Mouse (Mus musculus) left cerebral cortex, adult 9 months (tissue): ENCODE data around the gene Spdya.
A peak's percentile ranks its signal among the peaks of the same experiment; 100 is the strongest.
"Not testable (repeated sequence)": the region's sequence is repeated elsewhere in the genome, so short reads cannot be mapped to it uniquely, and the experiment has no call there.

Experiments
- DNase-seq, 2 experiments: peaks; one replicate each; pipeline ENCODE4 v3.0.0; 2022; ENCODE audit warnings: low spot score in 2 of 2

Spdya gene

GRCm38 (mm10) chr17:71551757-71552451, at the start of gene Spdya:
TSS of gene Spdya (plus strand) at chr17:71552061.
- DNase-seq = peak; percentile 26 to 76

- DNase-seq = no peak
Observed at GRCm38 (mm10) chr17:71506832-71507231, 45.0 kb upstream of the Spdya start.

GRCm38 (mm10) chr17:71510297-71510696, 41.6 kb upstream of the Spdya start:
- DNase-seq = no peak

GRCm38 (mm10) chr17:71526302-71526708, 25.6 kb upstream of the Spdya start:
- no peak for DNase-seq

GRCm38 (mm10) chr17:71526711-71527564, 24.9 kb upstream of the Spdya start, which contains the start of gene Ndc80:
TSS of gene Ndc80 (minus strand) at chr17:71526857.
- DNase-seq = peak; percentile 86 to 91

GRCm38 (mm10) chr17:71528042-71528441, 23.8 kb upstream of the Spdya start:
- no peak for DNase-seq

- not testable (repeated sequence) for DNase-seq
Observed at GRCm38 (mm10) chr17:71535595-71535994, 16.3 kb upstream of the Spdya start.

- no peak for DNase-seq
Observed at GRCm38 (mm10) chr17:71537164-71537563, 14.7 kb upstream of the Spdya start.

GRCm38 (mm10) chr17:71548586-71548985, 3.3 kb upstream of the Spdya start:
- DNase-seq = no peak

GRCm38 (mm10) chr17:71551350-71551749, 511 bp upstream of the Spdya start:
- DNase-seq = no peak

GRCm38 (mm10) chr17:71552901-71553300, 1.0 kb downstream of the Spdya start:
- DNase-seq = no peak

GRCm38 (mm10) chr17:71561631-71562030, 9.8 kb downstream of the Spdya start:
- DNase-seq = peak in 1 of 2 experiments; percentile 31

- DNase-seq = no peak
Observed at GRCm38 (mm10) chr17:71579176-71579705, 27.4 kb downstream of the Spdya start.

GRCm38 (mm10) chr17:71597881-71598658, 46.2 kb downstream of the Spdya start:
- DNase-seq = peak in 1 of 2 experiments; percentile 8

GRCm38 (mm10) chr17:71598659-71599554, 47.0 kb downstream of the Spdya start:
- peak; percentile 88 to 92 for DNase-seq

- peak; percentile 92 to 97 for DNase-seq
Observed at GRCm38 (mm10) chr17:71615638-71616318, 63.9 kb downstream of the Spdya start, which contains the start of gene Wdr43. TSS of gene Wdr43 (plus strand) at chr17:71615895.

GRCm38 (mm10) chr17:71616319-71617032, 64.6 kb downstream of the Spdya start:
- DNase-seq = no peak

GRCm38 (mm10) chr17:71617033-71617362, 65.1 kb downstream of the Spdya start:
- no peak for DNase-seq

GRCm38 (mm10) chr17:71617974-71618373, 66.1 kb downstream of the Spdya start:
- DNase-seq = no peak
